Mouse (Mus musculus) megakaryocyte progenitor cell, adult 5-6 weeks (primary cell): ENCODE results near the gene Ly6g6d. TPM values are rescaled to one million over a fixed set of nuclear protein-coding genes. Genes with fewer than 3 reads are reported as not detected.
A peak's percentile ranks its signal among the peaks of the same experiment; 100 is the strongest.

Experiments used
- ATAC-seq: replicated peaks from 2 replicates; pipeline ENCODE4 v1.8.0; 2016; ENCODE audit warnings: mild to moderate bottlenecking, moderate TSS enrichment, inconsistent platforms; ENCODE audit not compliant: poor library complexity
- total RNA-seq, 2 experiments: library from RNA; stranded (forward) in 1 of 2; stranded (reverse) in 1 of 2; fragments of 157-497, 149-512 nt in 1 of 2; fragments of 200-1000 nt in 1 of 2; gene quantifications; 2 replicates each; pipeline versions ENCODE4 v1.2.3 to v1.2.4; 2015 to 2017

The Ly6g6d gene
- total RNA-seq, 2 experiments from 2014 or later: not detected

GRCm38 (mm10) chr17:35071454-35071853 is 6.4 kb downstream of the Ly6g6d start:
- ATAC-seq: no peak

GRCm38 (mm10) chr17:35070556-35071229 is 7.2 kb downstream of the Ly6g6d start:
- no peak for ATAC-seq

GRCm38 (mm10) chr17:35068213-35068914 is 9.5 kb downstream of the Ly6g6d start:
- ATAC-seq: no peak

- no peak for ATAC-seq
These were observed 11.8 kb downstream of the Ly6g6d start, which contains the start of gene Mpig6b for GRCm38 (mm10) chr17:35066084-35066483. TSS of gene Mpig6b (minus strand) at chr17:35066184.

GRCm38 (mm10) chr17:35064951-35065947 is 12.6 kb downstream of the Ly6g6d start, which contains the start of gene Ly6g6c:
TSS of gene Ly6g6c (plus strand) at chr17:35065388.
- peak; percentile 45 for ATAC-seq

- ATAC-seq: no peak
These were observed 13.4 kb downstream of the Ly6g6d start for GRCm38 (mm10) chr17:35064378-35064877.

- ATAC-seq: no peak
These were observed 14.4 kb downstream of the Ly6g6d start for GRCm38 (mm10) chr17:35063466-35063865.

- no peak for ATAC-seq
These were observed 16.6 kb downstream of the Ly6g6d start for GRCm38 (mm10) chr17:35061299-35061698.

GRCm38 (mm10) chr17:35060737-35061297 is 17.0 kb downstream of the Ly6g6d start:
- ATAC-seq: 0 out of 2 replicates have a peak, but pooled peaks have one; percentile 15

GRCm38 (mm10) chr17:35060071-35060470 is 17.8 kb downstream of the Ly6g6d start:
- no peak for ATAC-seq

GRCm38 (mm10) chr17:35058911-35059892 is 18.7 kb downstream of the Ly6g6d start, which contains the start of gene Ddah2:
TSS of gene Ddah2 (plus strand) at chr17:35059035.
- peak; percentile 74 for ATAC-seq

GRCm38 (mm10) chr17:35058316-35058715 is 19.5 kb downstream of the Ly6g6d start:
- no peak for ATAC-seq

GRCm38 (mm10) chr17:35057090-35057489 is 20.8 kb downstream of the Ly6g6d start:
- ATAC-seq: peak; percentile 48

GRCm38 (mm10) chr17:35055691-35056495 is 22.0 kb downstream of the Ly6g6d start:
- no peak for ATAC-seq

- ATAC-seq: no peak
These were observed 25.5 kb downstream of the Ly6g6d start for GRCm38 (mm10) chr17:35052271-35052798.

- ATAC-seq: peak; percentile 66
These were observed 26.4 kb downstream of the Ly6g6d start for GRCm38 (mm10) chr17:35051156-35052086.
